Mouse (Mus musculus): ENCODE data around the gene Sec24b. TPM values are rescaled to one million over a fixed set of nuclear protein-coding genes. Genes with fewer than 3 reads are reported as not detected.

Sec24b gene
- polyA plus RNA-seq, 1 experiment from 2014 or later = 42.1 TPM

DNA sequence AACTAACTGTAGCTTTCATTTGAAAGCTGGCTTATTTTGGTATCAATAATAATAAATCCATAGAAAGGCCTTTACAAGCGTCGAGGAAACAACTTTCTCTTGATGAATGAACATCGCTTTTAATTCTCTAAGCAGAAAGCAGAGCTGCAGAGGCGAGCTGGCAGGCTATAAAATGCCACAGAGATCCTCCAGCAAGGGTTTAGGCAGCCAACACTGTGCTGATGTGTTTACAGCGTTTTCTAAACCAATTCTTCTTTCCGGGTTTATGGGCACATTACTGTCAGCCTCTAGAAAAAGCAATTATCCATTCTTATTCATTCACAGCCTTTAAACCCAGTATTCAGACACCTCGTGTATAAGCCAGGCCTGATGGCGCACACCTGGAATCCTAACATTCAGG, 98.8 kb downstream of the Sec24b start:
- DNase-seq (ENCODE audit: low spot score) (no peak), ATAC-seq (replicated peaks; ENCODE audit: low FRiP score, low TSS enrichment, low read depth) (no peak)
- no peak overlapping the region for H3K9ac ChIP-seq (ENCODE audit: low read length)
- no peak overlapping the region for H3K4me3 ChIP-seq (ENCODE audit: low read depth, low read length)
- H3K4me2 ChIP-seq (ENCODE audit: low read length) = no peak overlapping the region
- H3K27ac ChIP-seq (ENCODE audit: low read depth) = no peak overlapping the region
- H3K9me3 ChIP-seq (ENCODE audit: control insufficient read depth, low read length) = no peaks in the 10 kb centered on the region
- H3K4me1 ChIP-seq (replicated peaks; ENCODE audit: control insufficient read depth, insufficient read depth, low read length) = no peaks in the 10 kb centered on the region
- no peaks in the 10 kb centered on the region for H3K36me3 ChIP-seq (ENCODE audit: control insufficient read depth, insufficient read depth, low read length)
- H3K27me3 ChIP-seq (replicated peaks; ENCODE audit: control insufficient read depth, insufficient read depth, low read length) = no peaks in the 10 kb centered on the region
- WGBS = 48% methylated on average over 8 of the region's 8 CpGs

DNA sequence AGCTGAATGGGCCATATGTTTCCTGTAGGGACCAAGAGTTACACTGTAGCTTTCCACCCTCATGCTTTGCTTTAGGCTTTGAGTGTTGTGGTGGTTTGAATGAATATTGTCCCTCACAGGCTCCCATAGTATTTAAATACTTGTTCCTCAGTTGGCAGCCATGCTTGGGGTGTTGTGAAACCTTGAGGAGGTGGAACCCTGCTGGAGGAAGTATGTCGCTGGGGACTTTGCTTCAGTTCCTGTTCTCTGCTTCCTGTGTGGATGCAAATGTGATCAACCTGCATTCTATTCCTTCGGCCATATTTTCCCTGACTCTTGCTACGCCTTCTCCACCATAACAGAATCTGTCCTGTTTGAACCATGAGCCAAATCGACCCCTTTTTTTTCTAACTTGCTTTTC, 108.1 kb downstream of the Sec24b start:
- Histone ChIP-seq H3K9ac (ENCODE audit: low read length) (no peak overlapping the region), H3K4me3 (ENCODE audit: low read depth, low read length) (no peak overlapping the region), H3K4me2 (ENCODE audit: low read length) (no peak overlapping the region), H3K9me3 (ENCODE audit: control insufficient read depth, low read length) (no peaks in the 10 kb centered on the region), H3K36me3 (ENCODE audit: control insufficient read depth, insufficient read depth, low read length) (no peaks in the 10 kb centered on the region), H3K4me1 (replicated peaks; ENCODE audit: control insufficient read depth, insufficient read depth, low read length) (no peaks in the 10 kb centered on the region), H3K27me3 (replicated peaks; ENCODE audit: control insufficient read depth, insufficient read depth, low read length) (no peaks in the 10 kb centered on the region), H3K27ac (ENCODE audit: low read depth) (no peak overlapping the region)
- DNase-seq (ENCODE audit: low spot score) = no peak
- WGBS = 86% methylated on average over 4 of the region's 4 CpGs
- no peak for ATAC-seq (replicated peaks; ENCODE audit: low FRiP score, low TSS enrichment, low read depth)

DNA sequence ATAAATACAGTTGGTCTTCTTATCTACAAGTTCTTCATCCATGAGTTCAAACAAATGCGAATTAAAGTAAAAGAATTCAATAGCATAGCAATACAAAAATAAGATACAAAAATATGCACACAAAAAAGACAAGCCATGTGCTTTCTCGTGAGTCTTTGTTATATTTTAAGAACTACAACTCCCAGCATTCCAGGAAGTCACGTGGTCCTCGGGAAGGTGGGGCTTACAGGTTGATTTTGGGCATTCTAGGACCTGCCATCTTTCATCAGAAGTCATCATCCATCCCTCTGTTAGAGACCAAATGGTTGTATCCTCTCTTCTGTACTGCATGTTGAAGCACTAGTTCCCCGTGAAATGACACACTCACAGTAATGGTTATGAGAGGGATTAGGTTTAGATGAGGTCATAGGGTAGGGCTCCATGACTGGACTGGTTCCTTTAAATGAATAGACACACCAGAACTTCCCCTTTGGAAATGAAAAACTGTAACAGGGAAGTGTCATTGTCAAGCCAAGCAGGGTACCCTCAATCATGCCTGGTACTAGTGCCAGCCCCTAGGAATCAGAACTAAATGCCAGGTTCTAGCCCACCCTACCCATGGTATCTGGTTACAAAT, 112.1 kb downstream of the Sec24b start:
- DNase-seq (ENCODE audit: low spot score) = no peak
- no peak overlapping the region for H3K4me3 ChIP-seq (ENCODE audit: low read depth, low read length)
- H3K9me3 ChIP-seq (ENCODE audit: control insufficient read depth, low read length) = no peaks in the 10 kb centered on the region
- H3K36me3 ChIP-seq (ENCODE audit: control insufficient read depth, insufficient read depth, low read length) = no peaks in the 10 kb centered on the region
- no peaks in the 10 kb centered on the region for H3K27me3 ChIP-seq (replicated peaks; ENCODE audit: control insufficient read depth, insufficient read depth, low read length)
- H3K27ac ChIP-seq (ENCODE audit: low read depth) = no peak overlapping the region
- H3K4me2 ChIP-seq (ENCODE audit: low read length) = no peak overlapping the region
- no peak overlapping the region for H3K9ac ChIP-seq (ENCODE audit: low read length)
- H3K4me1 ChIP-seq (replicated peaks; ENCODE audit: control insufficient read depth, insufficient read depth, low read length) = no peaks in the 10 kb centered on the region
- 81% methylated on average over 5 of the region's 5 CpGs for WGBS
- ATAC-seq (replicated peaks; ENCODE audit: low FRiP score, low TSS enrichment, low read depth) = no peak

DNA sequence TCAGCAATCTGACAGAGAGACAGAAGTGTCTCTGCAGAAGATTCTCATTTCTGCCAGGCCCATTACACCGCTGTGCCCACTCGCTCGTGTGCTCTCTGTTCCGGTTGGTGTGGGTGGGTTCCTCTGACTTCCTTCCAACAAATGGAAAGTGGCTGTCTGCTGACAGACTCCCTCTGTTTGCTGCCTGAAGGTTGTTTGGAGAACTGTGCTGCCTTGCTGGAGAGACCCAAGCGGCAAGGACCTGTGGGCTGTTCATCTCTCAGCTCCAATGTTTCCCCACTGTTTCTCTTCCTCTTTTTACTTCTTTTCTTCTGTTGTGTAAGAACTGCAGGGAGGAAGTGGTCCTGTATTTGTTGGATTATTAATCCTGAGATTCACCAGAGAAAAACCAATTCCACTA, 113.0 kb downstream of the Sec24b start:
- H3K36me3 ChIP-seq (ENCODE audit: control insufficient read depth, insufficient read depth, low read length) = no peaks in the 10 kb centered on the region
- no peaks in the 10 kb centered on the region for H3K27me3 ChIP-seq (replicated peaks; ENCODE audit: control insufficient read depth, insufficient read depth, low read length)
- no peaks in the 10 kb centered on the region for H3K9me3 ChIP-seq (ENCODE audit: control insufficient read depth, low read length)
- no peak overlapping the region for H3K27ac ChIP-seq (ENCODE audit: low read depth)
- 76% methylated on average over 5 of the region's 5 CpGs for WGBS
- H3K9ac ChIP-seq (ENCODE audit: low read length) = no peak overlapping the region
- DNase-seq (ENCODE audit: low spot score) (no peak), ATAC-seq (replicated peaks; ENCODE audit: low FRiP score, low TSS enrichment, low read depth) (no peak)
- H3K4me1 ChIP-seq (replicated peaks; ENCODE audit: control insufficient read depth, insufficient read depth, low read length) = no peaks in the 10 kb centered on the region
- no peak overlapping the region for H3K4me2 ChIP-seq (ENCODE audit: low read length)
- H3K4me3 ChIP-seq (ENCODE audit: low read depth, low read length) = no peak overlapping the region

DNA sequence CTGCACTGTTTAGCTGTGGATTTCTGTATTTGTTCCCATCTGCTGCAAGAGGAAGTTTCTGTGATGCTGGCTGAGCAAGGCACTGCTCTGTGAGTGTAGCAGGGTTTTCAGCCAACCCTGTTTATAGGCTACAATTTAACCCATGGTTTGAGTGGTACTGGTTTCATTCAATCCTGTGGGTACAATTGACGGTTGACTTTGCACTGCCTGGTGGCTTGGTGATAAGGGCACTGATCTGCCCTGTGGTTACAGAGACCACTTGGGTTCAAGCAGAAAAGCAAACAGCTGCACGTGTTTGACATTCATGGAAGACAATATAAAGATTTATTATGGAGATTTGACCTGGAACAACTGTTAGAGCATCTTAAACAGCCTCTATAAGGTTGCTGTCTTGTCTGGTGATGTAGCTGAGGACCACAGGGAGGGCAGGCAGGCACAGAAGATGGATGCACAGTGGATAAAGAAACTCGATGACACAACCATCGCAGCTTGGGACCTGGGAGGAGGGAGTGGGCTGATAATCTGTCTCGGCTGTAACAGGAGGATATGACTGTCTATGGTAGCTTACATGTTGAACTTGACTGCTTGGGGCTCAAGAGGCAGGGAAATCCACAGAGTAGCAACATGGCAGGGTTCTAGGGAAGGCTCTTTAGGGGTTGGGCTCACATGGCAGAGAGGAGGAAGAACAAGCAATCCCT, 115.0 kb downstream of the Sec24b start:
- Histone ChIP-seq H3K4me3 (ENCODE audit: low read depth, low read length) (no peak overlapping the region), H3K36me3 (ENCODE audit: control insufficient read depth, insufficient read depth, low read length) (no peaks in the 10 kb centered on the region), H3K4me2 (ENCODE audit: low read length) (no peak overlapping the region), H3K27ac (ENCODE audit: low read depth) (no peak overlapping the region), H3K27me3 (replicated peaks; ENCODE audit: control insufficient read depth, insufficient read depth, low read length) (no peaks in the 10 kb centered on the region), H3K9ac (ENCODE audit: low read length) (no peak overlapping the region), H3K9me3 (ENCODE audit: control insufficient read depth, low read length) (no peaks in the 10 kb centered on the region), H3K4me1 (replicated peaks; ENCODE audit: control insufficient read depth, insufficient read depth, low read length) (no peaks in the 10 kb centered on the region)
- no peak for ATAC-seq (replicated peaks; ENCODE audit: low FRiP score, low TSS enrichment, low read depth)
- DNase-seq (ENCODE audit: low spot score) = no peak
- 46% methylated on average over 5 of the region's 5 CpGs for WGBS

DNA sequence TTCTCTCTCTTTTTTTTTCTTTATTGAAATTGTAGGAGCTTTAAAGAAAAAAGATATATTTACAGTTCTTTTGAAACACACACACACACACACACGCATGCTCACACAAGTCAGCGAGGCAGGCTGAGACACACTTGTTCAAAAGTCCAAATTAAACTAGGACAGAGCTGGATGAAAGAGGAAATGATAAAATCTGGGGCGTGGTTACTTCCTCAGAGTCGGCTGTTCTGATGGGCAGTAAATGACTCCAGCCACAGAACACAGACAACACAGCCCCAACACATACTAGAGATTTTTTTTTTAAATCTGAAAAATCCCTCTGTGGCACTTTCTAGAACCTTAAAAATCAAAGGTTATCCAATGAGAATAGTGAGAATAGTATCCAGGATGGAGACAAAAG, 117.5 kb downstream of the Sec24b start:
- no peak for DNase-seq (ENCODE audit: low spot score)
- H3K27ac ChIP-seq (ENCODE audit: low read depth) = no peak overlapping the region
- H3K9ac ChIP-seq (ENCODE audit: low read length) = no peak overlapping the region
- no peaks in the 10 kb centered on the region for H3K27me3 ChIP-seq (replicated peaks; ENCODE audit: control insufficient read depth, insufficient read depth, low read length)
- no peaks in the 10 kb centered on the region for H3K4me1 ChIP-seq (replicated peaks; ENCODE audit: control insufficient read depth, insufficient read depth, low read length)
- WGBS = 75% methylated on average over 4 of the region's 4 CpGs
- no peaks in the 10 kb centered on the region for H3K9me3 ChIP-seq (ENCODE audit: control insufficient read depth, low read length)
- no peaks in the 10 kb centered on the region for H3K36me3 ChIP-seq (ENCODE audit: control insufficient read depth, insufficient read depth, low read length)
- H3K4me2 ChIP-seq (ENCODE audit: low read length) = no peak overlapping the region
- H3K4me3 ChIP-seq (ENCODE audit: low read depth, low read length) = no peak overlapping the region
- ATAC-seq (replicated peaks; ENCODE audit: low FRiP score, low TSS enrichment, low read depth) = no peak

DNA sequence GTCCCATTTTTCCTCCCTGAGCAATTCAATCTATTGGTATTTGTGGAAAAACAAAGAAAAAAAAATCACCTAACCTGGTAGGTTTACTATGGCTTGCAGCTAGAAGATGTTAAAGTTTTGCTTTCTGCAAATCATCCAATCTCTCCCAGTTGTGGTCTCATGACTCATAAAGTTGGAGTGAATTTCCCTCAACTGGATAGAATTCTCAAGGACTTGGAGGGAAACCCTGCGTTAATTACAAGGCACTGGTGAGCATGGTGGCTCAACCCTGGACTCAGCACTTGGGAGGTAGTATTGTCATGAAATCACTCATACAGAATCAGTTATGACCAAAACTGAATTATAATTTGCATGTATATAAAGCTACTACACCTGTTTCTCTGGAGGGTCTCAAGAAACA, 120.1 kb downstream of the Sec24b start:
- no peak overlapping the region for H3K9ac ChIP-seq (ENCODE audit: low read length)
- no peak overlapping the region for H3K4me2 ChIP-seq (ENCODE audit: low read length)
- no peaks in the 10 kb centered on the region for H3K4me1 ChIP-seq (replicated peaks; ENCODE audit: control insufficient read depth, insufficient read depth, low read length)
- H3K27me3 ChIP-seq (replicated peaks; ENCODE audit: control insufficient read depth, insufficient read depth, low read length) = no peaks in the 10 kb centered on the region
- H3K9me3 ChIP-seq (ENCODE audit: control insufficient read depth, low read length) = no peaks in the 10 kb centered on the region
- H3K36me3 ChIP-seq (ENCODE audit: control insufficient read depth, insufficient read depth, low read length) = no peaks in the 10 kb centered on the region
- H3K27ac ChIP-seq (ENCODE audit: low read depth) = no peak overlapping the region
- no peak overlapping the region for H3K4me3 ChIP-seq (ENCODE audit: low read depth, low read length)
- ATAC-seq (replicated peaks; ENCODE audit: low FRiP score, low TSS enrichment, low read depth) (no peak), DNase-seq (ENCODE audit: low spot score) (no peak)
- 92% methylated on average over 1 of the region's 1 CpGs for WGBS

DNA sequence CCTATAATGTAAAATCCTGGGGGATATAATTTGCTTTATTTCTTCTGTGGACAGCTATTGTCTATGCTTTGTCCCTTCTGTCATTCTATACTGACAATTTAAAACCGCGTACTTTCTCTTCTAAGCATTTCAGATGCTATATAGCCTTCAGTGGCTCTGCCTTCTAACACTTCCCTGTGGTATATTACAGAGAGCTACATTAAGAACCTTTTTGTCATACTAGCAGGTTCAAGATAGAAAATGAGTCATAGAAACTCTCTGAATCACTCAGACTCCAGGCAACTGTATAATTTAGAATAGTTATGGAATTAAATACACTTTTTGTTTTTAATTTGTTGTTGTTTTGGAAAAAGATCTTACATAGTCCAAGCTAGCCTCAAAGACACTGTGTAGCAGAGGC, 120.6 kb downstream of the Sec24b start:
- Histone ChIP-seq H3K27ac (ENCODE audit: low read depth) (no peak overlapping the region), H3K9ac (ENCODE audit: low read length) (no peak overlapping the region), H3K4me2 (ENCODE audit: low read length) (no peak overlapping the region), H3K36me3 (ENCODE audit: control insufficient read depth, insufficient read depth, low read length) (no peaks in the 10 kb centered on the region), H3K4me1 (replicated peaks; ENCODE audit: control insufficient read depth, insufficient read depth, low read length) (no peaks in the 10 kb centered on the region), H3K27me3 (replicated peaks; ENCODE audit: control insufficient read depth, insufficient read depth, low read length) (no peaks in the 10 kb centered on the region), H3K4me3 (ENCODE audit: low read depth, low read length) (no peak overlapping the region), H3K9me3 (ENCODE audit: control insufficient read depth, low read length) (no peaks in the 10 kb centered on the region)
- 94% methylated on average over 2 of the region's 2 CpGs for WGBS
- ATAC-seq (replicated peaks; ENCODE audit: low FRiP score, low TSS enrichment, low read depth) (no peak), DNase-seq (ENCODE audit: low spot score) (no peak)

DNA sequence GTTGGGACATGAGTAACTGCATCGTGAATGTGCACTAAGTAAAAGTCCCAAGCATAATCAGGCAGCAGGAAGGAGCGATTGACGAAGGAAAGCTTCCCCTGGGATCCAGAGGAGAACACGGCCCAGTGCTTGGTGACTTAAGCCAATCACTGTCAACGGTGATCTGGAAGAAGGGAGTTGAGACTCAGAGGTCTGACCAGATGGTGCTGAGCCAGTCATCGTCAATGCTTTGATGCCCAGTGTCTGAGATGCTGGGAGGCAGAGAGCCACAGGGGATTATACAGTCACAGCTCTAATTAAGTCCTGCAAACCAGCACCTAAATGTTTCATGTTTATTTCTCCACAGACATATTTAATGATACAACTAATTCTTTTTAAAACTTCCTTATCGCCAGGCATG, 122.3 kb downstream of the Sec24b start:
- DNase-seq (ENCODE audit: low spot score) (no peak), ATAC-seq (replicated peaks; ENCODE audit: low FRiP score, low TSS enrichment, low read depth) (no peak)
- Histone ChIP-seq H3K9ac (ENCODE audit: low read length) (no peak overlapping the region), H3K4me3 (ENCODE audit: low read depth, low read length) (no peak overlapping the region), H3K36me3 (ENCODE audit: control insufficient read depth, insufficient read depth, low read length) (no peaks in the 10 kb centered on the region), H3K4me2 (ENCODE audit: low read length) (no peak overlapping the region), H3K4me1 (replicated peaks; ENCODE audit: control insufficient read depth, insufficient read depth, low read length) (no peaks in the 10 kb centered on the region), H3K9me3 (ENCODE audit: control insufficient read depth, low read length) (no peaks in the 10 kb centered on the region), H3K27ac (ENCODE audit: low read depth) (no peak overlapping the region), H3K27me3 (replicated peaks; ENCODE audit: control insufficient read depth, insufficient read depth, low read length) (no peaks in the 10 kb centered on the region)
- 64% methylated on average over 7 of the region's 7 CpGs for WGBS

All from intestine, embryonic 14.5 days (tissue).